Mouse (Mus musculus): ENCODE data around the gene Cntnap5a.

Gene Cntnap5a

DNA sequence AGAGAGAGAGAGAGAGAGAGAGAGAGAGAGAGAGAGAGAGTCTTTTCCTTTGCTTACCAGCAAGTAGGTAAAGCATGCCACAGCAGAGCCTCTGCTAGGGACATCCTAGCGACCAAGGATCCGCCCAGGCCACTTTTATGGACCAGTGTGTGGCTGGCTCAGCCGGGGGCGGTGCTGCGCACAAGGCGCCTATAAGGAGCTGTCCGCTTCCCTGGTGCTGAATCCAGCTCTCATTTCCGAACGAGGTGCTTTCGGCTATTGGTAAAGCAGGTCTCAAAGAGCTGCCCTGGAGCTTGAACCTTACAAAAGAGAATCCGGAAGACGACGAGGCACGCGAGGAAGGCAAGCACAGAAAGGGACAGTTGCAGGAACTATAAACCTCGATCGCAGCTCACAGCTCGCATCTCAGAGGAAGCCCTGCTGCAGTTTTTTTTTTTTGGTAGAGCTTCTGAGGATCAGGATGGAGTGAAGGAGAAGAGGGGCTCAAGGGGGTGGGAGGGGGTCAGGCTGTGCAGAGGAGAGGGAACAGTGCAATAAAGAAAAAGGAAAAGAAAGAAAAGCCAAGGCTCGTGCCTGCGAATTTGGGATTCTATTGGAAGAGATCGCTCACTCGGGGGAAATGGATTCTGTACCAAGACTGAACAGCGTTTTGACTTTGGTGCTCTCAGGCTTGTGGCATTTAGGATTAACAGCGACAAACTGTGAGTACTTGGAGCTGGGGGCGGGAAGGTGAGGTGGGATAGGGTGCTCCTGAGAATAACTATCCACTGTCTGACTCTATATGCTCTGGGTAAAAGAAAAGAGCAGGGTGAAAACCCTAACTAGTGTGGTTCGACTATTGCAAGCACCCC is at the start of gene Cntnap5a:
Cntnap5a (plus strand) TSS at position 239 of the 851 bp plus-strand sequence.
- CTCF ChIA-PET = no interaction called here

DNA sequence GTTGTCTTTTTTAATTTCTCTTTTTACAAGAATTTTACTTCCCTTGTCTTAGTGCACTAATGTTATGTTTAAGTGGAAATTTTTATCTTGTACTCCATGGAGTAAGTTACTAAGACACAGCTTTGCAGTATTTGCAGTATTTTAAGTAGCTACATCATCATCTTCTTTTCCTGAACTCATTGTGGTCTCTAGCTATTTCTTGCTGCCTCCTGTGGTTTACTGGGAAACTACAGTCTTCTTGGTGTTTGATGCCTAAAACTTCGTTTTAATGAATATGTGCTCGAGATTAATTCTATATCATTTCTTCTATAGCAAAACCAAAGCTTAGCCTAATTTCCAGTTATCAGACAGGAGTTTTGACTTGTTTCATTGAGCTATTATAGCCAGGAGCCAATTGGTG is 37.6 kb upstream of the Cntnap5a start:
- CTCF ChIA-PET = interaction anchor here (0.6 kb wide), 1 partner anchor 75 kb away, joined by 3 read pairs; no protein-coding TSS in a partner anchor

DNA sequence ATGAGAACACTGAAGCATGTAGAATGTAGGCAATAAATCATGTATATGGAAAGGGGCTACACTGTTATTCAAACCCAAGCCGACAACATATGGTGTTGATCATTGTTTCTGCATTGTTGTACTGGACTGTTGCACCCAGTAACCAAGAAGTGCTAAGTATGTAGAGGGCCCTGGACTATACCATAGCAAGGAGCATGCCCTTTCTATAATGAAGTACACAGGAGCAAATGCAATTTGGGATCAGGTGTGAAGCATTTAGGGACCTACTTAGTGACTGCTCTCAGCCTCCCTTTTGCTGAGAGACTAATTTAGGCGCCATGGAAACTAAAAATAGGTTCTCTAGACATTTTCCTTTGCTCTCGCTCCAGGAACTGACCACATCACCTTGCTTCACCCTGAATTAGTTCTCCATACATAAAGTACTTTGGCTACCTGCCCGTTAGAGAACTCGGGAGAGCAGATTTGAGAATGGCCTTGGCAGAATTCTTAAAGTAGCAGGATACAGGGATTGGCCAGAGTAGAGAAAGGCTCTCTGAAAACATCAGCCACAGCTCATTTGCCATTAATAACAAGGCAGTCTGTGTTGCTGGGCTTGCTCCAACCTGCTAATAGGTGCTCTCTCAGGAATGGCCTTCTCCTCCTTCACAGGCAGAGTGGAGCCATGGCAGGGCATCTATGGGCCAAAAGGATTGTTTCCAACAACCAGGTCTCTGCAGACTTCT is 26.1 kb upstream of the Cntnap5a start:
- CTCF ChIA-PET = no interaction called here

DNA sequence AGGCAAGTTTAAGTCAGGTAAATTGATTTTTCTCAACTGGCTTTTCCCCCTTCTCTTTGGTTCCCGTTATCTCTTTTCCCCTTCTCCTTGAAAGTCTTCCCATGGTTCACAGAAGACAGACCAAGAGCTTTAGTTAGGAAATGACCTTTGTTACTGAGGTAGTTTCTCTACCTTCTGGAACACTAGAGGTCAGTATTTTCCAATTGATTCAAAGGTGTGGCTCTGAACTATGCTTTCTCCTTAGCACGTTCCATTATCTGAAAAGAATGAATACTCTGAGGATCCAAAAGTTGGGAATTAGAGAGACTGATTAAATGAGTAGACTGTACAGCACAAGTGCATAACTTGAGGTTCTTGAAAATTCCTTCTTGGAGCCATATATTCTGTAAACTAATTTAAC is 1.9 kb downstream of the Cntnap5a start:
- CTCF ChIA-PET = no interaction called here

DNA sequence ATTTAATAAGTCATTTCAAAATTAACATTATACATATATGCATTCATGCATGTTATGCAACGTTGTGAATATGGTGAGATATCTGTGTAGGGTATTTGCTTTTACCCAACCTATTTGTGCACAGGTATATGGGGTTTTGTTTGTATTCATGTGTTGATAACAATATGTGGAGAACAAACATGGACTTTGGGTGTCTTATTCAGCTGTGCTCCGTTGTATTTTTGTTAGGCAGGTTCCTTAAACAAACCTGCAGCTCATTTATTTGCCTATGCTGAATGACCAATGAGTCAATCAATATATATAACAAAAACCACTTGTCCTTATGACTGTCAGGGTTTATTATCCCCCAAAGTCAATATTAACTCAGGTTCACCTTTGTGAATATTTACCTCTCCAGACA is 15.2 kb downstream of the Cntnap5a start:
- CTCF ChIA-PET = no interaction called here

DNA sequence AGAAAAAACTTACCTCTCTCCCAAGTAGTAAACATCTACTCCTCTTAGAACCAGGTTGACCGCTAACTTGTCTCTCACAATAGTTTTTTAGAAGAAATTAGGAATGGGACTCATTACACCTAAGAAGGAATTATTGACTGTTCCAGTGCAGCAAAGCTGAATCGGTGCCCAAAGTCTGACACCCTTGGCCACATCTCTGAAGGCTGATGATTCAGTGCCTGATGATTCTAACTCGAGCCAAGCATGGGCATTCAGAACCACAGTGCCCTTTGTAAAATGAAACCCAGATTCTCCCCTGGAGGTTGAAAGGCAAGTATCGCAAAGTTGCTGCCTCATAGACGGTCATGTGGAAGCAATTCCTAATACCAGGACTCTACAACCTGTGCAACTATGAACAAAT is 58.0 kb downstream of the Cntnap5a start:
- CTCF ChIA-PET = no interaction called here

DNA sequence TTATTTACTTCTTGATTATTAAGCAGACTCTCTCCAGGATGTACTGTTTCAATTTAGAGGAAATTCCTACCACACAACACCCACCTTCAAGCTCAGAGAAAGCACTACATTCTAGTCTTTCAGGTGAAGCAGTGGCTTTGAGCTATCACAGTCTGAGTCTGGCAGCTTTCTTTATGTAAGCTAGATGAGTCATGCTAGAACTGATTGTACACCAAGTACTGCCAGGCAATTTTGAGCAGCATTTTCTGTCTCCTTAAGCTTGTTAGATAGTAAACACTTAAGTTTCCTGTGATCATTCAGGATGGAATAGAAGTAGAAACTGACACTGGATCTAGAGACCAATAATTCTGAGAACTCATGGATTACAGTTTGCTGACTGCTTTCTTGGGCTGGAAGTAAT is 61.0 kb downstream of the Cntnap5a start:
- CTCF ChIA-PET = no interaction called here

DNA sequence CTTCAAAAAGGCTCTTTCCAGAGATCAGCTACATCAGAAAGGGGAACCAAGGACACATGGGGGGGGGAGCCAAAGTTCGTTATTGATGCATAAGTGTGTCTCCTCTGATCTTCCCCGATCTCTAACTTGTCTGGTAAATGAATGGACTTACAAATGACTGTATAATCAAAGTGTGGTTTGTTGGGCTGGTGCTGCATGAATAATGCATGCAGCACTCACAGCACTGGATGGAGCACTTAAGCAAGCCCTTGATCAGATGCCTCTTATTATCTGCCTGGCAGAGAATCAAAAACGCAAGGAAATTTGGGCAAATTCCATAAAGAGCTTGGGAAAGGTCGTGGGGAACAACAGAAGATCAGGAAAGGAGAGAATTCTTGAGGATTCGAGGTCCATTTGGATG is 100.2 kb downstream of the Cntnap5a start:
- CTCF ChIA-PET = no interaction called here

DNA sequence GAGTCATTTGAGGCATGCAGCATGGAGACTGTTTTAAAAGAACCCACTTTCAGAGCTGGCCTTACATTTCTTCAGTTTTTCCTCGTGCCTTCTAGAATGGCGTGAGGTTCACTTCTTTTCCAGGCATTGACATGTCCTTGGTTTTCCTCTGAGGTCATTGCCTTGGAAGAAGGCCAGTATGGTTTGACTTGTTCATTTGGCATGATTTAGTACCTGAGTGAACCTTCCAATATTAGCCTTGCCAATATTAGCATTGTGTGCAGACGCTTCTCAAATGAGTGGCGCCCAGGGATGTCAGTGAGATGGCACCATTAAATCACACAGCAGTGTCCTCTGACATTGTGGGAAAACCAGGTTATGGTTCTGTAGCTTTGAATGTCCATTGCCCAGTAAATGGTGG is 158.0 kb downstream of the Cntnap5a start:
- CTCF ChIA-PET = no interaction called here

DNA sequence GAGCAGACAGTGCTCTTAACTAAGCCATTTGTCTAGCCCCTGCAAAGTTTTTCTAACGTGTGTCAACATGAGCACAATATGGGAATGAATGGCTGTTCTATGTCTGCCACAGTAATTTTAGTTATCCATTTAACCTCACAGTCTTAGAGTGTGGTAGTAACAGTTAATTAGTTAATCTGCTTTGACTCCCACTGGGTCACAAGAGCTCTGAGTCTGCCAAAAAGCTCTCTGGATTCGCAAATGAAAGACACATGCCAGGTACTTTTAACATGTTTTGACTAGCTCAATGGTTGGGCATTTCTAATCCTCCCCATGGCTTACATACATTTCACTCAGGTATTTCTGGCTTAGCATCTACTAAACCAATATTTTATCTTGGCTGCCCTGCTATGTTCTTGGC is 163.0 kb downstream of the Cntnap5a start:
- CTCF ChIA-PET = no interaction called here

DNA sequence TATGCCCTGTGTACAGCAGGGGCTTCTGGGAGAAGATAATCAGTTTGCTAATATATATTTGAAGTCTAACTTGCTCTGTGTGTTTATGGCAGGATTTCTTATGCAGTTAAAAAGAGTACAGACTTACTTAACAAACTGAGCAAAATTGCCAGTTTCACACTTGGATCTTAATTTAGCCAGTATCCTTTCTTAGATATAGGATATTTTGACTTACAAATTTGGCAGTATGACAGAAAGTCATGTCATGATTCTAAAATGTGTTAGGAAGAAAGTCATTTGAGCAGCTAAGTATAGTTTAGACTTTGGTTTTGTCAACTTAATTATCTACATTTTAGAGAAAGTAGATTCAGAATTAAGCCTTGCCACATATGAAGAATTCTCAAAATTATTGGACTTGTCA is 167.7 kb downstream of the Cntnap5a start:
- CTCF ChIA-PET = no interaction called here

DNA sequence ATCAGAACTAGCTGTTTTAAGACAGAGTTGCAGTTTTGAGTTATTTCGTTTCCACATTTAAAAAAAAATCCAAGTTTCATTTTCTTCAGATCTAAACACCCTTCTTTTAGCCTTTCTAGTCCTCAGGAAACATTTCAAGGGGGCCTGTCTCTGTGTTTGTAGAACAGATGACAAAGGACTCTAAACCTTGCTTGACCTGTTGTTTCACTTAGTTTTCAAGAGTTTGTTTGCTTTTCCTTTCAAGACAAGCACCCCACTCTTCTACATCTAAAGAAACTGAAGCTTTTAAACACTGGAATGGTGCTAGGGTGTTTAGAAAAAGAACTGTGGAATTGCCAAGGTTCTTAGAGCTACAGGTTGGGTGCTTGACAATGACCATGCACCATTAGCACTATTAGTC is 233.8 kb downstream of the Cntnap5a start:
- CTCF ChIA-PET = no interaction called here

DNA sequence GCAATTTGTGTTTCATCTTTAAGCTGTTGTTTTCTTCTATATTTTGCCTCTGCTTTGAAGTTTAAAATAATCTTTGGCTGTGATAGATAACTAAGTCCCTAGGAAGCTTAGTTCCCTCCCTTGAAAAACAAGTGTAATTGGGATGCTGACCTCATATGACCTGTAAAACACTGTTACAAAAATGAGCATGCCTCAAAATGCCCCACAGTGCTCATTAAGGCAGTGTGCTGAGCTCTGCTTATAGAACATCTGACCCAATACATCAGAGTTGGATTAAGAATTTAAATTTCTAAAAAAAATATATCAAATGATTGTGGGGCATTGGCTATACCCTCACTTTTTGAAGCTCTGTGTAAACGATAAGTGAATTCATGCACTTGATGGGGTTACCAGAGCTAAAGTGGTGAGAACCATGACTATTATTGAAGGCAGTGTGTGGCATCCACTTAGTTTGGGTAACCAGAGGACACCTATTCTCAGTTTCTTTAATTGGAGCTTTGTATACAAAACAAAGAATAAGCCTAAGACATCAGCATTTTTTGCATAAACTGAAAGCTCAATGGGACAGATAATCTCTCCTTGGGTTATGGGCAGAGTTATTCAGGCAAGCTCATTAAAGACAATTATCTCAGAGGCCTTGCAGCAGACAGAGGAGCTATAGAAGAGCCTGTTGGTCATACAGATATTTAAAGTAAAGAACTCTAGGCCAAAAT is 241.6 kb downstream of the Cntnap5a start:
- CTCF ChIA-PET = no interaction called here

DNA sequence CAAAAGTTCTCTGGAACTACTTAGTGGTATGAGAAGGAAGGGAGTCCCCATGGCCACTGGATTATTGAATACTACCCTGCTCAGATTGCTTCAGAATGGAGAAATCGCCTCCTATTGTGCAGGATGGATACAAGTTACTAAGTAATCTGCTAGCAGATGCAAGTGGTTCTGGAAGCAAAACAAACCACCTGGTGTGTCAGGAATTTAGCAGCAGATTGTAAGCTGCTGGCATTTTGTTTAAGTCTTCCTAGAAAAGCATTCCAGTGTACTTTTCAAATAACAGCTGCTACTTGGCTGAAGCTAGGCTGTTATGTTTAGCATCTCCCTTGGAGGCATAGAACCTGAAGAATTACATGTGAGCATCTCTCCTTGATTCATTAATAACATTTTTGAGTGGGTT is 247.5 kb downstream of the Cntnap5a start:
- CTCF ChIA-PET = no interaction called here

DNA sequence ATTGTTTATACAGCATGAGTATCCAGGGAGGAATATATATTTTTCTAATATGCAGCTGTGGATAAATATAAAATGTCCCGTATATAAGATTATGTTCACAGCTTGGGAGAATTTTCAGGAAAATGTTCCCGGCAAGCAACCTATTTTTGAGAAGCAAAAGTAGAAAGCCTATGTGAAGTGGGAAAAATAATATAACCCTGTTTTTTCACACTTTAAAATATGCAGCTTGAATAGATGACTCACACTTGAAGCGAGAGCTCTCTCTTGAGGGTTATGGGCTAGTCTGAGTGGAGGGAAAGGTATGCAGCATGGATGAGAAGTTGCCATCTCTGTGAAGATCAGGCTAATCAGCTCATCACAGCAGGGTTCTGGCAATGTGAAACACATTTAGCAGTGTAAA is 261.3 kb downstream of the Cntnap5a start:
- CTCF ChIA-PET = no interaction called here

DNA sequence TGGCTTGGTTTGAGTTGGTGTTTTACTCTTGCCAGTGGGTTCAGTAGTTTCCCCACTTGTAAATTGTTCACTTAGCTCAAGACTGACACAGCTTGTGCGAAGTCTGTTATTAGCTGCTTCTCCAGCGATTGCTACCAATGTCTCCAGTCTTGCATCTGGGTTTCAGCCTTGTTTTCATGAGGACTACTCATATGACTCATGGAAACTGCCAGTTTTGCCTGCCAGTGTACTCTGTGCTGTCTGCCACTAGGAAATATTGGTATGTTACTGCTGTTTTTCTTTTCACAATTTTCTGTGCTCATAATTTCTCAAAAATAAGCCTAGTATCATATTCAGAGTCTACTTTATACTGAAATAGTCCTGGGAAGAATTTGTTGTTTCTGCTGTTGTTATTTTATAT is 272.0 kb downstream of the Cntnap5a start:
- CTCF ChIA-PET = no interaction called here

DNA sequence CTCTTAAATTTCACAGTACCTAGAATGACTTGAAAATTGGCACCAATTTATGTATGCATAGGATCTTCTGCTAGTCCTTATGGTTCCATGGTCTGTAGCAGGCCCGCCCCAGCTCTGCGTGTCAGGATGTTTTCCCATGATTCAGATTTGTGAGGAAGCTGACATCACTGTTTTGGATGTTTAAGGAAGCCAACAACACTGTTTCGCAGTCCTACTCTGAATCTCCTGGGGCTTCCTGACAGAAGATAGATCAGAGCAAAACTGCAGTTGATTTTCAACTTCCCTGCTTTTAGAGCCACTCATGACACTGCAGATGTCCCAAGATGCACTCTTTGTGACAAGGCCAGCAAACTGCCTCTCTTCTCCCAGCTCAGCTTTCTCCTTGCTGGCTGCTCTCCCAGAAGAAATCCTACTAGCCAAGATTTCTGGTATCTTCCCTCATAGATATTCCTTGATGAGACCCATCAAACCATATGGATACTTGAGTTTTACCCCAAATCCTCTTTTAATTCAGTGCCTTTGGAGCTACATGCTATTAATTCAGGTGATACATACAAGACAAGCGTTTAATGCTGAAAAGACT is 280.5 kb downstream of the Cntnap5a start:
- CTCF ChIA-PET = no interaction called here

DNA sequence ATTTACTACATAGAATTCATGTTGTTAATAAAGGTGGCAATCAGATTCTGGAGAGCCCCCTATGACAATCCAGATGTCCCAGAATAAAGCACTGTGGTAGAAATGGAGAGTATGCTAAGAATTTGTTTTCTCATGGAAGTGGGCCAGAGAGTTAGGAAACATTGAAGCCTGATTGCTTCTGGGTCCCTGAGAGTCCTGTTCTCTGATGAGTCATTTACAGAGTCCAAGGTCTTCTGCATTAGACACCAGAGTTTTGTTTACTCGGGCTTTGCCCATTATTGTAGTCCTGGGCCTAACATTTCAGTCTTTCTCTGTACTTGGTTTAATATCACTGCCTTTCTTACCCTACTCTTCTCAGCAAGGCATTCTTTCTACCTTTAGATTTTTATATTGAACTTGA is 305.6 kb downstream of the Cntnap5a start:
- CTCF ChIA-PET = no interaction called here

DNA sequence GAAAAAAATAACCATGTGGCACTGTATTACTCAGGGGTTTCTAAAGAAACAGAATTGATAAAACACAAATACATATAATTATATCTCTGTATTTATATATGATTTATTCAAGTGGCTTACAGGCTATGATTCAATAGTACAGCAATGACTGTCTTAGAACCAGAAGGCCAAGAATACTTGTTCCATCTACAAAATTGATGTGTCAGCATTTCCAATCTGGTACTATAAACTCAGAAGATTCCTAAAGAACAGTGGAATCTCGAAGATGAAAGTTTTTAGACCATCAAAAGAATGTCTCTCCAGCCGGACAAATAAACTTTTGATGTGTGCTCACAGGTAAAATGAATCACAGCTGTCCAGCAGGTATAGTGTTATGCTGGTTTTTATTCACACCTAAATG is 331.2 kb downstream of the Cntnap5a start:
- CTCF ChIA-PET = no interaction called here

DNA sequence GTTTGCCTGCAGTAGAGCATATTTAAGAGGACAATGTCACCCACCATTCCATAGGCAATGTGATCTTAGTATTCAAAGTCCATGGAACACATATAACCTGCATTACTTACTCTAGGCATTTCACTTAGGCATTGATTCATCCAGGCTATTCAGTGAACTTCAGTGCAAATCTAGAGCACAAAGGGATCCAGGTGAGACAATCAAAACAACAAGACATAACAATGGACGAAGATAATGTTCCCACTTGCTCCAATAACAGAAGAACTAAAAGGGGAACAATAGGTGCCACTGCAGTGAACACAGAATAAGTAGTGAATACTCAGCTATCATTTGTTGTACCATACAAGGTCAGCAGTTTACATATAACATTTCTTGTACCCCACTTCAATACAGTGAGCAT is 345.1 kb downstream of the Cntnap5a start:
- CTCF ChIA-PET = interaction anchor here (0.7 kb wide), 1 partner anchor 880 kb away, joined by 4 read pairs; no protein-coding TSS in a partner anchor

DNA sequence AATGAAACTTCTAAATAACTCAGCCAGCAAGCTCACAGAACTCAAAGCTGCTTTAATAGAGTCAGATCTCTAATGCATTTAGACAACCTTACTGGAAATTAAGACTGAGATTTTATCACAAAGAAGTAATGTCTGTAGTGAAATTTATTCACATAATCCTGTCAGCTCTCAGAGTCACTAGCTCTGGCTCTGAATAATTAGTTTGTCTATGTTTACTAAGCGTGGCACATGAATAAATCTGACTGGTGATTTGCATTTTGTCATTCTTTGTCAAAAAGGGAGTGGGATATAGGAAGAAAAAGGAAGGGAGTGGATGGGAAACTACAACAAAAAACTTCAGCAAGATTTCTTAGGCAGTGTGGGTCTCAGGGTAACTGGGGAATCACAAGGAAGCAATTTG is 351.3 kb downstream of the Cntnap5a start:
- CTCF ChIA-PET = no interaction called here

DNA sequence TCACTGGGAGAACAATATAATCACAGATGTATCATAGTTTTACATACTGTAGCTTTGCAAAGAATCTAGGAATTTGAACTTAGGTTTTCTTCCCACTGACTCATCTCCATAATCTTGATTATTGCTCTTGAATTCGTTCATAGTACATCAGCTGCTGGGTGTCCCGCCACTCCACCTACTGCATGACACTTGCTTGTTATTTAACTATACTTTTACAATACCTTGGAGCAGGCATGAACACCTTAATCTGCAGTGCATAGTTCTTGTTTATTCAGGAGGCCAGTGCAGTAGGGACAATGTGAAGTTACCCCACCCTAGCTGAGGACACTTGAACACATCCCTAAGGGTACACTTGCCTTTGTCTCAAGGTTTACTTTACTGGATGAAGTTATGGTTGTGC is 352.3 kb downstream of the Cntnap5a start:
- CTCF ChIA-PET = no interaction called here

DNA sequence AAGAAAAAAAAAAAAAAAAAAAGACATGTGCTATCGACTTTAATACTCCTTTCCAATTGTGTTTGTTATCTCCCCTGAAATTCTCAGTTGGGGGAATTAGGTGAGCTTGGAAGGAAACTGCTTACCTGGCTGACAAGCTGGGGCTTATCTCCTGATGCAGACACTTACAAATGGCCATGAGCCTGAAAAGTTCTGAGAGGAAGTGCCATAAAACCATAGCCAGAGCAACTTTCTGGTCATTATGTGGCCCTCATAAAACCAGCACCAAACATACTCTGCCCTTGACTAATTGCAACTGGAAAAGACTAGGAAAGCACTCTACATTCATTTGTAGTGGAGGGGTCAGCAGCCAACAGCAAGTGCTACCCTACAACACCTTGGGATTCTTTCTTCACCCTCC is 359.5 kb downstream of the Cntnap5a start:
- CTCF ChIA-PET = no interaction called here

Measured in spleen, embryonic (tissue).